Mouse (Mus musculus) ovary, postnatal 36 days (tissue): Measurements from ENCODE around the gene Slc30a3.
"Not testable (repeated sequence)": the region's sequence is repeated elsewhere in the genome, so short reads cannot be mapped to it uniquely, and the experiment has no call there.

Source experiments
- DNase-seq: peaks from one replicate; pipeline ENCODE4 v3.0.0; 2022; ENCODE audit warnings: low spot score, mixed read lengths

Slc30a3 gene

GRCm38 (mm10) chr5:31093151-31094041 is 14.6 kb downstream of the Slc30a3 start:
- DNase-seq = peak; percentile 45

- no peak for DNase-seq
These were observed 15.6 kb downstream of the Slc30a3 start for GRCm38 (mm10) chr5:31092231-31092975.

GRCm38 (mm10) chr5:31087131-31087530 is 20.9 kb downstream of the Slc30a3 start:
- no peak for DNase-seq

- DNase-seq = no peak
These were observed 21.4 kb downstream of the Slc30a3 start for GRCm38 (mm10) chr5:31086606-31087005.

- DNase-seq = no peak
These were observed 24.1 kb downstream of the Slc30a3 start for GRCm38 (mm10) chr5:31083949-31084348.

GRCm38 (mm10) chr5:31082935-31083625 is 25.0 kb downstream of the Slc30a3 start:
- DNase-seq = no peak

- peak; percentile 50 for DNase-seq
These were observed 25.7 kb downstream of the Slc30a3 start for GRCm38 (mm10) chr5:31082355-31082754.

- DNase-seq = no peak
These were observed 26.7 kb downstream of the Slc30a3 start for GRCm38 (mm10) chr5:31081386-31081785.

- DNase-seq = no peak
These were observed 27.3 kb downstream of the Slc30a3 start for GRCm38 (mm10) chr5:31080795-31081164.

GRCm38 (mm10) chr5:31080059-31080794 is 27.8 kb downstream of the Slc30a3 start:
- no peak for DNase-seq

- DNase-seq = no peak
These were observed 31.7 kb downstream of the Slc30a3 start for GRCm38 (mm10) chr5:31076346-31076745.

GRCm38 (mm10) chr5:31073176-31073575 is 34.9 kb downstream of the Slc30a3 start:
- no peak for DNase-seq

GRCm38 (mm10) chr5:31071821-31072220 is 36.2 kb downstream of the Slc30a3 start:
- DNase-seq = no peak

GRCm38 (mm10) chr5:31071059-31071458 is 37.0 kb downstream of the Slc30a3 start:
- DNase-seq = no peak

GRCm38 (mm10) chr5:31069810-31070209 is 38.2 kb downstream of the Slc30a3 start:
- DNase-seq = no peak

GRCm38 (mm10) chr5:31055216-31056140 is 52.6 kb downstream of the Slc30a3 start:
- no peak for DNase-seq

GRCm38 (mm10) chr5:31054261-31055215 is 53.5 kb downstream of the Slc30a3 start, which contains the start of gene Cad:
Cad (plus strand) TSS chr5:31054780.
- peak; percentile 95 for DNase-seq

GRCm38 (mm10) chr5:31053728-31054127 is 54.3 kb downstream of the Slc30a3 start:
- not testable (repeated sequence) for DNase-seq

GRCm38 (mm10) chr5:31050427-31050826 is 57.6 kb downstream of the Slc30a3 start:
- no peak for DNase-seq
